Mouse (Mus musculus) limb, embryonic 10.5 days (tissue): Measurements from ENCODE around the gene Ncl. TPM values are rescaled to one million over a fixed set of nuclear protein-coding genes. Genes with fewer than 3 reads are reported as not detected.

Experiments used
- DNase-seq: peaks from one replicate; pipeline ENCODE4 v3.0.0-alpha.2; 2017; ENCODE audit warnings: low spot score
- H3K27ac ChIP-seq: fragments of 300-500 bp; sonication (generic); 2 replicates; pipeline ENCODE4 v1.5.1; 2016; ENCODE audit warnings: mild to moderate bottlenecking
- H3K27me3 ChIP-seq: fragments of 300-500 bp; sonication (generic); 2 replicates; pipeline ENCODE4 v1.6.1; 2016; ENCODE audit warnings: low read depth, mild to moderate bottlenecking; ENCODE audit not compliant: poor library complexity, severe bottlenecking
- H3K36me3 ChIP-seq: fragments of 300-500 bp; sonication (generic); 2 replicates; pipeline ENCODE4 v1.6.1; 2016; ENCODE audit warnings: mild to moderate bottlenecking, moderate library complexity
- H3K4me1 ChIP-seq: fragments of 300-500 bp; sonication (generic); 2 replicates; pipeline ENCODE4 v1.6.1; 2016
- H3K4me3 ChIP-seq: fragments of 300-500 bp; sonication (generic); 2 replicates; pipeline ENCODE4 v1.5.1; 2016; ENCODE audit warnings: mild to moderate bottlenecking, moderate library complexity
- H3K9me3 ChIP-seq: fragments of 300-500 bp; sonication (generic); replicated peaks from 2 replicates; pipeline ENCODE4 v1.6.1; 2016; ENCODE audit warnings: mild to moderate bottlenecking
- WGBS: fragments of 180-500 bp; shearing (Covaris S2); methylation state at CpG from one replicate; pipeline ENCODE4 v1.1.7; 2016; 5-methylcytosine and 5-hydroxymethylcytosine counted together
- polyA plus RNA-seq: library from polyadenylated mRNA; unstranded; fragments of >200 nt; fragmentation: Nextera tagmentation; extraction: Ambion mirVana; gene quantifications from 2 replicates; pipeline ENCODE4 v1.2.1, GENCODE M21; 2016

Ncl gene
- polyA plus RNA-seq, 1 experiment from 2014 or later, result 554 TPM

DNA sequence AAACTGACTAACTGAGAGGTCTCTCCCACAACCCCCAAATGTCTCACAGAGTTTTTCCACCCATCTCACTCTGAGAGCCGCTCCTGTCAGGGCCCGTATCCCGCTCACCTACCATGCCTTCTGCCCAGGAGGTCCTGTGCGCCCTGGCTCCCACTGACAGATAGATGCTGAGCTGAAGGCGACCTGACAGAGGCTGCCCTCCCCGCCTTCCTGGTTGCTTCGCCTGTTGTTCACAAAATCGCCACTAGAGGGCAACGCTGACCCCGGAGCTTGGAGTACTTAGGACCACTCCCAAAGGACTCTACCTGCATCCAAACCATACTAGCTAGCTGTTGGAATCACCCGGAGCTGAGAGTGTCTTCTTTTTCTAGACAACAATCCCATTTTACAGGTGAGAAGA lies 30.0 kb upstream of the Ncl start:
- peak; percentile 89 for DNase-seq
- no peak overlapping the region for H3K27ac ChIP-seq
- H3K27me3 ChIP-seq, result no peaks in the 10 kb centered on the region
- no peaks in the 10 kb centered on the region for H3K9me3 ChIP-seq
- no peak overlapping the region for H3K4me3 ChIP-seq
- H3K4me1 ChIP-seq, result no peaks in the 10 kb centered on the region
- WGBS, result 4% methylated on average over 11 of the region's 11 CpGs
- no peaks in the 10 kb centered on the region for H3K36me3 ChIP-seq

DNA sequence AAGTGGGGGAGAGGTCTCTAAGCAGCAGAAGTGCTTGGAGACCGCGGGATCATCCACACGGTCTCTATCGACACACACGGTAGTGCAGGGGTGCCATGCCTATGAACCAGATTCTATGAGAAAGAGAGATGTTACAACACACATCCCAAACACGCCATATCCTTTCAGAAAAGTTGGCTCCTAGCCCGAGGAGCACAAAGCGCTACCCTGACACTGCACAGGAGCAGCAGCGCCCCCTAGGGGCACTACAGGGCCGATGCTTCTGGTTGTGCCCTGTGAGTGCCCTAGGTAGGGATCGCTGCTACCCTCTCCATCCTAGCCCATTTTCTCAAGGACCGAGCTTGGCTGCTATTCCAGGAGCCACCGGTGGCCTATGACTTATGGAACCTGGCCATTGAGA lies 21.8 kb upstream of the Ncl start:
- Histone ChIP-seq H3K36me3 (no peaks in the 10 kb centered on the region), H3K27ac (no peak overlapping the region), H3K4me1 (peaks cover 25% of the 10 kb centered on the region), H3K27me3 (no peaks in the 10 kb centered on the region), H3K4me3 (no peak overlapping the region), H3K9me3 (no peaks in the 10 kb centered on the region)
- 29% methylated on average over 13 of the region's 13 CpGs for WGBS
- peak; percentile 58 for DNase-seq

DNA sequence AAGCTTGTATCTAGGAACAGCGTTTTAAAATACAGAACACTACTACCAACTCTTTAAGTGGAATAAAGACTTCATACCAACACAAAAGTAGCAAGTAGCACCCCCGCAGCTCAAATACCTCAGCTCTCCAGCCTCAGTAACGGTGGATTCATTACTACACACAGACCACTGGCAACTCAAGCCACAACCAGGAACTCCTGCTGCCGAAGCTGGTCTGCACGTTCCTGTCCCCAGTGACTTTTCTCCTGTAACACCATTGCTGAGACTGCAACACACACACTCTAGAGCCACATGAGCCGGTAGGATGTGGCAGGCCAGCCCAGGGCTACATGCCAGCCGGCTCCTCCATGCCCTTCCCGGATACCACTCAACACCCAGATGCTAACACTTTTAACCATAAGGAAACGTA lies 20.0 kb upstream of the Ncl start:
- no peaks in the 10 kb centered on the region for H3K9me3 ChIP-seq
- no peak overlapping the region for H3K4me3 ChIP-seq
- peaks cover 25% of the 10 kb centered on the region for H3K4me1 ChIP-seq
- no peaks in the 10 kb centered on the region for H3K36me3 ChIP-seq
- no peak for DNase-seq
- 69% methylated on average over 9 of the region's 9 CpGs for WGBS
- H3K27me3 ChIP-seq, result no peaks in the 10 kb centered on the region
- no peak overlapping the region for H3K27ac ChIP-seq

DNA sequence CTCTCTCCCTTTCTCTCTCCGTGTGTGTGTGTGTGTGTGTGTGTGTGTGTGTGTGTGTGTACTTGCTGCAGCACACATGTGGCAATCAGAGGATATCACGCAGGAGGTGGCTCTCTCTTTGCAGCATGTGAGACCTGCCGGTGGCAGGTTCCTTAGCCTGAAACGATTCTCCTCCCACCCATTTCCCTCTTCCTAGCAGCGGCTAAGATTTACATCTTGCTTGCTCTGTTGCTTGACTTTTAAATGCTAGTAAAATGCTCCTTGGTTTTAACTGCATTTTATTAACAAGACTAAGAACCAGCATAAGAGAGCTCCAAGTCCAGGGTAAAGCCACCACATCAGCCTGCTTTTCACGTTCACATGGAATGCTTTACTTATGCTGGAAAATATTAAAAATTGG lies 19.5 kb upstream of the Ncl start:
- no peaks in the 10 kb centered on the region for H3K36me3 ChIP-seq
- no peak overlapping the region for H3K4me3 ChIP-seq
- peaks cover 25% of the 10 kb centered on the region for H3K4me1 ChIP-seq
- H3K9me3 ChIP-seq, result no peaks in the 10 kb centered on the region
- DNase-seq, result no peak
- H3K27ac ChIP-seq, result no peak overlapping the region
- H3K27me3 ChIP-seq, result no peaks in the 10 kb centered on the region
- WGBS, result 50% methylated on average over 6 of the region's 6 CpGs

DNA sequence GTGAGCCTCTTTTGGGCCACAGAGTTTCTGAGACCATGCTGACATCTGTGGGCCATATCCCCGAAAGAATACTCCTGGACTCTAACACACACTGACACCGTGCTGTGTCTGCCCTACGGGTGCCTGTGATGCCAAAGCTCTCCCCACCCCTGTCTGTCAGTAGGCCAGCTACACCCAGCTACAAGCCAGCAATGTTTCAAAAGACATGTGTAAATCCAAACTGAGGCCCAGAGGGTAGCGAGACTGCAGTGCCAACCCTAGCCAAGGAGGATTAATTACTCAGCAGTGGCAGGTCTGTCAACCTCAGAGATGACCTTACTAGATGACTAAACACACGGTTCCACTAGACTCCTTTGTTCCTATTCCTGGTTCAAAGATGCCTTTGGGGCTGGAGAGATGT lies 17.2 kb upstream of the Ncl start:
- WGBS, result 85% methylated on average over 5 of the region's 5 CpGs
- Histone ChIP-seq H3K4me3 (no peak overlapping the region), H3K4me1 (peaks cover 25% of the 10 kb centered on the region), H3K27ac (no peak overlapping the region), H3K36me3 (no peaks in the 10 kb centered on the region), H3K9me3 (no peaks in the 10 kb centered on the region), H3K27me3 (no peaks in the 10 kb centered on the region)
- DNase-seq, result no peak

DNA sequence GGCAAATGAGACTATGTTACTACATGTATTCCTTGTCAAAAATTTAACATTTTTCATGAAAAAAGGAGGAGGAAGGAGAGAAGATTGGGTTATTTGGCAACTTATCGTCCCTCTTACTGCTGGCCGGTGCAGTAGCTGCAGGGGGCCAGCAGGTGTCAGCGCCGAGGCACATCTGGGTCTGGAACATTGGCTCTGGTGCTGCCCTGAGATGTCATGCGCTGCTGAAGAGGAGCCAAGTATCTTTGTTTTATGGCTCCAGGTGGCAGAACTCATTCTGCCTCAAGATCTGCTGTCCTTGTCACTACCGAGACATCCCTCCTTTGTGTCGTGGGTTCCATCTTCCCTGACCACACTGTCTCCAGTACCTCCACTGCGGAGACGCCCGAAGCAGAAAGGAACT lies 12.8 kb upstream of the Ncl start:
- Histone ChIP-seq H3K27ac (no peak overlapping the region), H3K4me3 (no peak overlapping the region), H3K36me3 (no peaks in the 10 kb centered on the region), H3K4me1 (no peaks in the 10 kb centered on the region), H3K27me3 (no peaks in the 10 kb centered on the region), H3K9me3 (no peaks in the 10 kb centered on the region)
- DNase-seq, result no peak
- WGBS, result 49% methylated on average over 10 of the region's 10 CpGs

DNA sequence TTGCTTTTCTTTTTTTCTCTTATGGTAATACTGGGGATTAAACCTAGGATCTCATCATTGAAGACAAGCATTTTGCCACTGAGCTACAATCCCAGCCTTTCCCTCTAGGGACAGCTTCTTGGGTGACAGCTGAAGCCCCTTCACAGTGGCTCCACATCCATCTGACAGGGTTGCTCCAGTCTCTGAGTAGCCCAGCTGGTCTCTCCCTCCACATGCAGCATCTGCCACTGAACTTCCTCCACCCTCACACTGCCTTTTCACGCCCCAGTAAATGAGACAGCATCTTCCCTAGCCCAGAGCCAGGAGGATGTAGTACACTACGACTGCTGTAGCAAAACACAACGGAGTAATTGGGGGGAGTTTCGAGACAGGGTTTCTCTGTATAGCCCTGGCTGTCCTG lies 8.9 kb upstream of the Ncl start:
- H3K9me3 ChIP-seq, result no peaks in the 10 kb centered on the region
- no peaks in the 10 kb centered on the region for H3K36me3 ChIP-seq
- DNase-seq, result no peak
- H3K27ac ChIP-seq, result no peak overlapping the region
- no peaks in the 10 kb centered on the region for H3K4me1 ChIP-seq
- no peak overlapping the region for H3K4me3 ChIP-seq
- no peaks in the 10 kb centered on the region for H3K27me3 ChIP-seq
- WGBS, result 76% methylated on average over 4 of the region's 4 CpGs

DNA sequence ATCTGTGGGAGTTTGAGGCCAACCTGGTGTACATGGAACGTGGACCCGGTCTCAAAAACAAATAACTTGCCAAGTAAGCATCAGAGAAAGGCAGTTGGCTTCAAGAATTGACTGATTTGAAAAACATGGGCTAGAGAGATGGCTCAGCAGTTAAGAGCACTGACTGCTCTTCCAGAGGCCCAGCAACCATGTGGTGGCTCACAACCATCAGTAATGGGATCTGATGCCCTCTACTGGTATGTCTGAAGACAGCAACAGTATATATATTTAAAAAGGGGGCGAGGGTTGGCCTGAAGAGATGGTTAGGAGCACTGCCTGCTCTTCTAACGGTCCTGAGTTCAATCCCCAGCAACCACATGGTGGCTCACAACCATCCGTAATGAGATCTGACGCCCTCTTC lies 4.5 kb upstream of the Ncl start:
- Histone ChIP-seq H3K9me3 (no peaks in the 10 kb centered on the region), H3K36me3 (no peaks in the 10 kb centered on the region), H3K4me1 (peaks cover 16% of the 10 kb centered on the region), H3K4me3 (no peak overlapping the region), H3K27ac (no peak overlapping the region), H3K27me3 (no peaks in the 10 kb centered on the region)
- no peak for DNase-seq
- WGBS, result 13% methylated on average over 6 of the region's 6 CpGs

DNA sequence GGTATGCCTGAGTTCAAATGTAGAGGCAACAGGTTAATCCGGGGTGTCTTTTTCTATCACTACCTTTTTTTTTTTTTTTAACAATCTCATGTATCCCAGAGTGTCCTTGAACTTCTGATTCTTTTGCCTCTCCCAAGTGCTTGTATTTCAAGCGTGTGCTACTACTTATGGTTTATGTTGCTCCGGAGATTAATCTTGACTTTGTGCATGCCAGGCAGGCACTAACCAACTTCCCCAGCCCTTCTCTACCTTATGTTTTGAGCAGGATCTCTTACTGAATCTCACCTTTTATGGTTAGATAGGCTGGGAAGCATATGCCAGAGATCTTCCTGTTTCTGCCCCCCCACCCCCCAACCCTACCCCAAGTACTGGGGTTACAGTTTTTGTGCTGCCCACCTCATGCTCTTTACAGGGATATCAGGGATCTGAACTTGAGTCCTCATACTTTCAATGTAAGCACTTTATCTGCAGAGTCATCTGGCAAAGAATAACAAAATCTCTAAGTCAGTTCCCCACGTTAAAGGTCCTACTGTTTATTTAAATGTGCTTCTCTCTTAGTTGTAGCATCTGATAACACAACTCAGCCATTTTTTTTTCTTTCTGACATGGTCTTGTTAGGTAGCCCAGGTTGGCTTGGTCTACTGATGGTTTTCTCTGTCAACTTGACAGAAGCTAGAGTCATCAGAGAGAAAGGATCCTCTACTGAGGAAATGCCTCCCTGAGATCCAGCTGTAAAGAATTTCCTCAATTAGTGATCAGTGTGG lies 2.8 kb upstream of the Ncl start:
- H3K4me3 ChIP-seq, result no peak overlapping the region
- H3K27ac ChIP-seq, result no peak overlapping the region
- DNase-seq, result no peak
- no peaks in the 10 kb centered on the region for H3K27me3 ChIP-seq
- 90% methylated on average over 4 of the region's 4 CpGs for WGBS
- peaks cover 11% of the 10 kb centered on the region for H3K36me3 ChIP-seq
- H3K4me1 ChIP-seq, result peaks cover 24% of the 10 kb centered on the region
- no peaks in the 10 kb centered on the region for H3K9me3 ChIP-seq

DNA sequence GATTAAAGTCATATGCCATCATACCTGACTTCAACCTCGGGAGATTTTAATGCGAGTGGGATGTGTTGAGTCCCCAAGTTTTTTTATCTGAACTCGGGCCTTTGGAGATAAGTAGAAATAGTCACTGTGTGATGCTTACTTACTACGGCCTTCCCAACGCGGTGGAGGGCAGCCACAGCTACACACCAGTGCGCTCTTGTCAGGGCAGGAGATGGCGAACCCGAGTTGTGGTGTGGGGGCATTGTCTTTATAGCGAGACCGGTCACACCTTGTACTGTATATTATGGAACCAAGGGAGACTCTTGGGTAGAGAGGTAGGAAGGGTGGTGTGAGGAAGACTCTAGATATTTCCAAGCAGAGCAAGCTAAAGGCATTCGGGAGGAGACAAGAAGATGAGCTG lies 1.2 kb upstream of the Ncl start:
- Histone ChIP-seq H3K27me3 (no peaks in the 10 kb centered on the region), H3K4me1 (peaks cover 26% of the 10 kb centered on the region), H3K9me3 (no peaks in the 10 kb centered on the region), H3K4me3 (peak overlapping the region; percentile 80), H3K36me3 (peaks cover 27% of the 10 kb centered on the region), H3K27ac (peak overlapping the region; percentile 97)
- no peak for DNase-seq
- WGBS, result 25% methylated on average over 12 of the region's 12 CpGs

DNA sequence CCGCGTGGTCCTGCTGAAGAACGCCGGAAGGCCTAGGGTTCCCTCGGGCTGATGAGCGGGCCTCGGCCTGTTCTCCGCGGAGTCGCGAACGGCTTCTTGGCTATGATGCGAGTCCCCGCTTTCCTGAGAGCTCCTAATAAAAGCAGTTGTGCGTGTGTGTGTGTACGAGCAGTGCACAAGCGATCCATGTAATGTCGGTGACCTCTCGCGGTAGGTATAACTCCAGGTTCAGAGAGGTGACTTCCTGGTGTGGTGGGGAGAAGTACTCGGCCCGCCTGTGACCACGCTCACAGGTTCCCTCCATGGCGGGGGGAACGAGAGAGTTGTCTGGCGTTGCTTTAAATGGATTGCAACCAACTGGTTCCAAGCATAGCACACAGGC lies 589 bp upstream of the Ncl start:
- WGBS, result under 1% methylated on average over 26 of the region's 26 CpGs
- H3K9me3 ChIP-seq, result no peaks in the 10 kb centered on the region
- DNase-seq, result no peak
- peak overlapping the region; percentile 97 for H3K27ac ChIP-seq
- peak overlapping the region; percentile 80 for H3K4me3 ChIP-seq
- peaks cover 33% of the 10 kb centered on the region for H3K36me3 ChIP-seq
- peaks cover 26% of the 10 kb centered on the region for H3K4me1 ChIP-seq
- H3K27me3 ChIP-seq, result no peaks in the 10 kb centered on the region

DNA sequence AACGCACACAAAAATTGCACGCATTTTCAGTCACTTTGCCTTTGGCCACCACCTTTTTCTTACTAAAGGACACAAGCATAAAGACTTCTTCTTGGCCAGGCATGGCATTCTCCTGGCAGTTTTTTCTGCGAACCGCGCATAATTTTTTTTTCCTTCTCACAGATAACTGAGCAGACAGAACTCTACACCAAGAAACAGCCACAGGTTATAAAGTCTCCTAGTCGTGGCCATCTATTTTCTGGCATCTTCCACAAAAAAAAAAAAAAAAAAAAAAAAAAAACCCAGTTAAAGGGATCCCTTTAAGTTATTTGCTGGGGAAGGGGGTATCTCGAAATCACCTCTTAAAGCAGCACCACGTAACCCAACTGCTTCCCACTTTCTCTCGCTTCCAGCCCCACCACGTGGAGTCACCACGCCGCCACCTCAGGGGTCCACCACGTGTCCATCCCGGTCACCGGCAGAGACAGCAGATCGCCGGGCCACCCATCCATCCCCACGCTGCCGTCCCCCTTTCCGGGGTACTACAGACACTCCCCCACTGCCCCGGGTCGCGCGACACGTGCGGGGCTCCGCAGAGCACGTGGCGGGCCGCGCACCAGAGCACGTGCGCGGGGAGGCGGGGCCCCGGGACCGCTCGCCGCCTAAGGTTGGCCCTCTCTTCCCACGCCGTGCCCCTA lies 833 bp downstream of the Ncl start:
- under 1% methylated on average over 41 of the region's 41 CpGs for WGBS
- DNase-seq, result no peak
- no peaks in the 10 kb centered on the region for H3K27me3 ChIP-seq
- H3K27ac ChIP-seq, result peak overlapping the region; percentile 97
- H3K4me1 ChIP-seq, result peaks cover 26% of the 10 kb centered on the region
- peaks cover 47% of the 10 kb centered on the region for H3K36me3 ChIP-seq
- peak overlapping the region; percentile 80 for H3K4me3 ChIP-seq
- no peaks in the 10 kb centered on the region for H3K9me3 ChIP-seq

DNA sequence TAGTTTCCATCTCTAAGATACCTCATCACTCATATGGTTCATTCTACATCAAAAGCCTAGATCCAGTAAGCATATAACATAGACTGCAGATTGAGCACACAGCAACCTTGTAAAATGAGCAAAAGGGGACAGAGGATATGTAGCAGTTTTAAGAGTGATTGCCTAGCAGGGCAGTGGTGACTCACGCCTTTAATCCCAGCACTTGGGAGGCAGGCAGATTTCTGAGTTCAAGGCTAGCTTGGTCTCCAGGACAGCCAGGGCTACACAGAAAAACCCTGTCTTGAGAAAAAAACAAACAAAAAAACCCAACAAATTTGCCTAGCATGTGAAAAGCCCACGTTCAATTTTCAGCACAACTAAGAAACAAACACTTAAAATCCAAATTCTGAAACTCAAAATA lies 5.0 kb downstream of the Ncl start:
- Histone ChIP-seq H3K4me3 (no peak overlapping the region), H3K27me3 (no peaks in the 10 kb centered on the region), H3K36me3 (peaks cover 89% of the 10 kb centered on the region), H3K27ac (no peak overlapping the region), H3K4me1 (peaks cover 11% of the 10 kb centered on the region), H3K9me3 (no peaks in the 10 kb centered on the region)
- DNase-seq, result no peak
- WGBS, result 89% methylated on average over 2 of the region's 2 CpGs
